Mouse (Mus musculus) kidney, adult 2 months (tissue): Measurements from ENCODE around the gene Nfkb2. TPM values are rescaled to one million over a fixed set of nuclear protein-coding genes. Genes with fewer than 3 reads are reported as not detected.

Source experiments
- DNase-seq: peaks from one replicate; pipeline ENCODE4 v3.0.0; 2021
- H3K27ac ChIP-seq: fragments of 200-500 bp; 2 replicates; pipeline ENCODE4 v1.5.1; 2012; ENCODE audit warnings: low read depth, low read length, control low read depth, inconsistent platforms; ENCODE audit not compliant: insufficient read depth
- H3K27me3 ChIP-seq: fragments of 200-500 bp; replicated peaks from 2 replicates; pipeline ENCODE4 v1.6.1; 2012; ENCODE audit warnings: mild to moderate bottlenecking, moderate library complexity, low read length, inconsistent platforms; ENCODE audit not compliant: control insufficient read depth, insufficient read depth
- H3K36me3 ChIP-seq: fragments of 200-500 bp; 2 replicates; pipeline ENCODE4 v1.6.1; 2012; ENCODE audit warnings: mild to moderate bottlenecking, moderate library complexity, low read length, inconsistent platforms; ENCODE audit not compliant: control insufficient read depth, insufficient read depth
- H3K4me1 ChIP-seq: fragments of 200-500 bp; 2 replicates; pipeline ENCODE4 v1.6.1; 2011; ENCODE audit warnings: low read length; ENCODE audit not compliant: control insufficient read depth, insufficient read depth
- H3K4me3 ChIP-seq: fragments of 200-500 bp; 2 replicates; pipeline ENCODE4 v1.5.1; 2011; ENCODE audit warnings: mild to moderate bottlenecking, low read depth, low read length, control low read depth; ENCODE audit not compliant: insufficient read depth
- CTCF ChIP-seq: fragments of 200-500 bp; conservative IDR thresholded peaks from 2 replicates; pipeline ENCODE4 v1.5.1; 2011; ENCODE audit warnings: low read depth, mild to moderate bottlenecking, control low read depth, low read length, moderate library complexity, mixed read lengths; ENCODE audit not compliant: insufficient read depth, insufficient read length
- POLR2A ChIP-seq: fragments of 200-500 bp; IDR thresholded peaks from one replicate; pipeline ENCODE4 v1.6.1; 2011; ENCODE audit warnings: low read depth, low read length, control low read depth
- WGBS: fragments of 180-500 bp; shearing (Covaris S2); methylation state at CpG from one replicate; pipeline ENCODE4 v1.1.7; 2018; 5-methylcytosine and 5-hydroxymethylcytosine counted together
- polyA plus RNA-seq: library from polyadenylated mRNA; depleted of rRNA; stranded (reverse); fragments of >200 nt; gene quantifications from 2 replicates; pipeline ENCODE4 v1.2.3, GENCODE M21; 2012

The Nfkb2 gene
- polyA plus RNA-seq, 1 experiment = 25.4 TPM

GRCm38 (mm10) chr19:46326019-46326755 is 22.1 kb downstream of the Nfkb2 start:
- Histone ChIP-seq H3K27ac (no peak overlapping the region), H3K36me3 (no peaks in the 10 kb centered on the region), H3K4me1 (peaks cover 6% of the 10 kb centered on the region; the same call in 1 of the 2 replicates), H3K4me3 (no peak overlapping the region), H3K27me3 (no peaks in the 10 kb centered on the region)
- DNase-seq = no peak
- TF ChIP-seq CTCF = no peak
- no peak for TF ChIP-seq POLR2A
- 16% methylated on average over 29 of the region's 29 CpGs for WGBS

- Histone ChIP-seq H3K27ac (peak within 1 kb of the TSS; percentile 81; the same call in 1 of the 2 replicates), H3K4me3 (peak within 1 kb of the TSS; percentile 72), H3K36me3 (no peaks in the 10 kb centered on the region), H3K4me1 (peaks cover 6% of the 10 kb centered on the region; the same call in 1 of the 2 replicates), H3K27me3 (no peaks in the 10 kb centered on the region)
- no peak for TF ChIP-seq CTCF
- DNase-seq = peak; percentile 49
- WGBS = 1% methylated on average over 35 of the region's 35 CpGs
Observed at GRCm38 (mm10) chr19:46326756-46327305, 22.7 kb downstream of the Nfkb2 start, which contains the start of gene Psd. TSS of gene Psd (minus strand) at chr19:46327156.

DNA sequence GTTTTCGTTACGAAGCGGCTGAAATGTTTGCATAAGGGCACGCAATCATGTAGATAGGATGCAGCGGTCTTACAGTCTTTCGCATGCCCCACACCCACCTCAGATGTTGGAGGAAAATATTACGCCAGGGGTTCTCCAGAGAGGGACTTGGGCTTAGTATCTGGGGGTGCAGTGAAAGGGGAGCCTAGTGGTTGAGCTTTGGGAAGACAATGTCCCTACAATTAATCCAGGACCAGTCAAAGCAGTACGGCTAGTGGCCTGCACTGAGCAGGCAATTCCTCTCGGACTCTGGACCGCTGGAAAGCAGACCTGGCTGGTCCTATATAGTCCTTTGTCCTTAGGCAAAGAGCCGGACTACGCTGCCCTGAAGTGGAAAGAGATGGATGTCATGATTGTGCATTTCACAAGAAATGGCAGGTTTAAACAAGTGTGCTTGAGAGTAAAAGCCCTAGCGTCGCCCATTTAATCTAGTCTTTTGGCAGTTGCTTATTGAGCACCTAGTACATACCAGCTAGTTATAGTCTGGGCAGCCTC is 23.5 kb downstream of the Nfkb2 start:
- 27% methylated on average over 14 of the region's 14 CpGs for WGBS
- H3K36me3 ChIP-seq = no peaks in the 10 kb centered on the region
- no peaks in the 10 kb centered on the region for H3K27me3 ChIP-seq
- H3K27ac ChIP-seq = peak overlapping the region; percentile 81; the same call in 1 of the 2 replicates
- DNase-seq = no peak
- peaks cover 6% of the 10 kb centered on the region; the same call in 1 of the 2 replicates for H3K4me1 ChIP-seq
- TF ChIP-seq CTCF = no peak
- no peak for TF ChIP-seq POLR2A
- peak overlapping the region; percentile 72; the same call in 1 of the 2 replicates for H3K4me3 ChIP-seq

- Histone ChIP-seq H3K4me3 (peak within 1 kb of the TSS; percentile 72), H3K27me3 (no peaks in the 10 kb centered on the region), H3K4me1 (peaks cover 6% of the 10 kb centered on the region; the same call in 1 of the 2 replicates), H3K27ac (peak within 1 kb of the TSS; percentile 81), H3K36me3 (no peaks in the 10 kb centered on the region)
- under 1% methylated on average over 81 of the region's 81 CpGs for WGBS
- TF ChIP-seq POLR2A (peak; percentile 38), CTCF (no peak)
- DNase-seq = peak; percentile 97
Observed at GRCm38 (mm10) chr19:46328081-46329030, 24.2 kb downstream of the Nfkb2 start, which contains the start of gene Fbxl15. TSS of gene Fbxl15 (plus strand) at chr19:46328184.

GRCm38 (mm10) chr19:46329031-46329641 is 25.0 kb downstream of the Nfkb2 start:
- peak overlapping the region; percentile 24 for H3K27ac ChIP-seq
- no peak for TF ChIP-seq CTCF
- TF ChIP-seq POLR2A = no peak
- H3K36me3 ChIP-seq = no peaks in the 10 kb centered on the region
- WGBS = 2% methylated on average over 54 of the region's 54 CpGs
- peak overlapping the region; percentile 72 for H3K4me3 ChIP-seq
- DNase-seq = peak; percentile 29
- peaks cover 6% of the 10 kb centered on the region; the same call in 1 of the 2 replicates for H3K4me1 ChIP-seq
- no peaks in the 10 kb centered on the region for H3K27me3 ChIP-seq

GRCm38 (mm10) chr19:46329951-46330350 is 25.8 kb downstream of the Nfkb2 start:
- WGBS = 5% methylated on average over 16 of the region's 16 CpGs
- DNase-seq = peak; percentile 89
- H3K4me1 ChIP-seq = peaks cover 6% of the 10 kb centered on the region; the same call in 1 of the 2 replicates
- no peaks in the 10 kb centered on the region for H3K27me3 ChIP-seq
- no peak overlapping the region for H3K4me3 ChIP-seq
- TF ChIP-seq POLR2A (no peak), CTCF (peak; percentile 95; the same call in 1 of the 2 replicates)
- no peak overlapping the region for H3K27ac ChIP-seq
- H3K36me3 ChIP-seq = no peaks in the 10 kb centered on the region
